Mouse (Mus musculus) megakaryocyte, adult 5-6 weeks (primary cell): ENCODE results near the gene Gm44965. TPM values are rescaled to one million over a fixed set of nuclear protein-coding genes. Genes with fewer than 3 reads are reported as not detected.
"Not testable (repeated sequence)": the region's sequence is repeated elsewhere in the genome, so short reads cannot be mapped to it uniquely, and the experiment has no call there.

Source experiments
- ATAC-seq: 2 replicates; pipeline ENCODE4 v1.8.0; 2016; ENCODE audit warnings: mild to moderate bottlenecking, inconsistent platforms; ENCODE audit not compliant: poor library complexity, severe bottlenecking
- total RNA-seq, 2 experiments: library from RNA; stranded (forward) in 1 of 2; stranded (reverse) in 1 of 2; fragments of 153-499, 151-499 nt in 1 of 2; fragments of 221-1000, 200-1000 nt in 1 of 2; gene quantifications; 2 replicates each; pipeline versions ENCODE4 v1.2.3 to v1.2.4; 2015 to 2017

Gm44965 gene
- total RNA-seq, 2 experiments from 2014 or later = not detected

DNA sequence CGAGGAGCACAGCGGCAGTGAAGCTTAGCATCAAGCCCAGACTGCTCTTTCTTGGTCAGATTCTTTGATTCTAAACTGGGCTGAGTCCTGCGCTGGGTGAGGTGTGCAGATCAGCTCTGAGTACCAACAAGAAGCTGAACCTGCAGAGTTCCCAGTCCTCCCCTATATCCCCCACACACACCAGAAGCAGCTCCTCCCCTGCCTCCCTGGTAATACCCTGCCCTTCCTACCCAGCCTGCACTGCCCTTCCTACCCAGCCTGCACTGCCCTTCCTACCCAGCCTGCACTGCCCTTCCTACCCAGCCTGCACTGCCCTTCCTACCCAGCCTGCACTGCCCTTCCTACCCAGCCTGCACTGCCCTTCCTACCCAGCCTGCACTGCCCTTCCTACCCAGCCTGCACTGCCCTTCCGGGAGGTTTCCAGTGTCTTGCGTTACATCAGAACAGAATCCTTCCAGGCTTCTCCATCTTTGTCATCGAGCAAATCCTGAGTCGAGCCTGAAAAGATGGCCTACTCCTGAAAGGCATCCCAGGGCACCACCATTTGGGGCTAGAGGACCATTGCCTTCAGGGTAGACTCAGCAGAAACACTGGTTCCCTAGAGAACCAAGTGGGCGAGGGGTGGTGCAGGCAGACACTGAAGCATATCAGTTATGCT lies 28.6 kb downstream of the Gm44965 start:
- ATAC-seq = not testable (repeated sequence)

DNA sequence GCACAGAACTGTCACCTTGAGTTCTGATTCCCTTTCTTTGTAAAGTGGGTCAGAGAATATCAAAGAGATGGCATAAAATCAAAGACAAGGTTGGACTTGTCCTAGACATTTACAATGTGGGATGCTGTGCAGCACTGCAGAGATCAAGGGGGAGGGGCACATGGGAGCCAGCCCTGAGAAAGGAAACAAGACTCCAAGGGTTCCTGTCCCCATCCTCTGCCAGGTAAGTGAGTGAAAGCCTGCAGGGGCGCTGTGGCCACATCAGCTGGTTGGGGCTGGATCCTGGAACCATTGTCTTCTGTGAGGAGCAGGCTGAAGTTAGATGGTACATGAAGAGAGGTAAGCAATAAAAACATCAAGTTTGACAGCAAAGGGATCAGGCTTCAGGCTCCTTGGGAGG lies 29.7 kb downstream of the Gm44965 start:
- no peak for ATAC-seq

DNA sequence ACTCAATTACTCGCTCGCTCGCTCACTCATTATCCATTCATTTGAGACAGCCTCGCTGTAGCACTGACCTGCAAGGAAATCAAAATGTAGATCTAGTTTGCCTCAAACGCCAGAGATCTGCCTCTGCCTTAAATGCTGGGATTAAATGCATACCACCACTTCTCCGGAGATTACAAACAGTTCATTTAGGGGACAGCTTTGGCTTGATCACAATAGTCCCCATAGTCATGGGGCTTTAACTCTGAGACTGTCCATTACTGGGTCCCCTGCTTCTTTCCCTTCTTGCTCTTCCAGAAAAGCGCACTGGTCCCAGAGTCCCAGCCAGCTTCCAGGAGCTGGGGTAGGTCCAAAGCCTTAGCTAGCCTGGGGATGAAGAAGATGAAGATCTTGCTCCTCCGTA lies 32.7 kb downstream of the Gm44965 start, which contains the start of gene AI854703:
Gene AI854703 (plus strand): TSS at position 301 of the 400 bp plus-strand sequence.
- no peak for ATAC-seq

DNA sequence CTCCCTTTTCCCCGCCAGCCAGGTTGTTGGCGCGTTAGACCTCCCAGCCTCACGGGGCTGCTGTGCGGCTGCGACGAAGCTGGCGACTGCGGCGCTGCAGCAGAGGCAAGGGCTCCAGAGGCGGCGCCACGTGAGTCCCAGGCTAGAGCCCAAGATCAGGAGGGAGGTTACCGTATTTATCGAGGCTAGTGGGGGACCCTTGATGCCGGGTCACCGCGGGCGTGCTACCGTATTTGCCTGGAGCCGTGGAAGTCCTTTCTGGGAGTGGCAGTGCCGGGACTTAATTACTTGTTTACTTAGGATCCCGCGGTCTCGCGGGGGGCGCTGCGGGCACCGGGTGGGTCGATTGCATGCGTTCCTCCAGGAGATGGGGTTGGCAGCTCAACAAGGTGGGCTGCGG lies 33.2 kb downstream of the Gm44965 start:
- no peak for ATAC-seq

DNA sequence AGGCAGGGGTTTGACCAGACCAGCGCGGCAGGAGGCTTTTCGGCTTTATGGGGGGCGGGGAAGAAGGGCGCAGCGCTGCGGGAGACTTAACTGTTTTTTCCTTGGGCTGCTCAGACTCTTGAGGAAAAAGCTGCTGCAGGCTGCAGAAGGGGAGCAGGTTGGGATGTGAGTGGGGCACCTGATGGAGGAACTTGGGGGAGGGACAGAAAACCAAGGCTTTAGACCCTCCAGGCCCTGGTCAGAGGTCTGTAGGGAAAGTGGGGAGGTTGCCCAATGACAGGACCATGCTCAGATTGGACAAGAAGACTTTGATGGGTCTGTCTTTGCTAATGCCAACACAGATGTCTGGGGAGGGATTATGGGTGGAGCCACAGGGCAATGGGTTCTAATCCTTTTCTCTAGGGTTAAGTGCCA lies 33.8 kb downstream of the Gm44965 start:
- no peak for ATAC-seq

DNA sequence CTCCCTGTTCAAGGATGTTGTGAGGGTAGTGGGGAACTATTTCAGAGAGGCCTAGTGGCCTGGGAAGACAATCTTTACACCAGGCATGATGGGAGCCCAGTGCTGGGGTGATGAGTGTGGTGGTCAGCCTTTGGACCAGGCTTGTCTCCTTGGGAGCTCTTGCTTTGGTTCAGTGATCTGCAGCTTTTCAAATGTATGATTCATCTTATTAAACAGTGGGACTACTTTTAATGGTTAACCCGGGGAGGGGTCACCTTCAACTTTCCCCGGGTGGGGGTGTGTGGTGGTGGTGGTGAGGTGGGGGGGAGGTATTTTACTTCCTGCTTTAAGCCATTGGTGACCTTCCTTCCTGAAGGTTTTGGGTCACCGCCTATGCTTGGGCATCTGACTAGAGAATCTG lies 34.6 kb downstream of the Gm44965 start:
- no peak for ATAC-seq

DNA sequence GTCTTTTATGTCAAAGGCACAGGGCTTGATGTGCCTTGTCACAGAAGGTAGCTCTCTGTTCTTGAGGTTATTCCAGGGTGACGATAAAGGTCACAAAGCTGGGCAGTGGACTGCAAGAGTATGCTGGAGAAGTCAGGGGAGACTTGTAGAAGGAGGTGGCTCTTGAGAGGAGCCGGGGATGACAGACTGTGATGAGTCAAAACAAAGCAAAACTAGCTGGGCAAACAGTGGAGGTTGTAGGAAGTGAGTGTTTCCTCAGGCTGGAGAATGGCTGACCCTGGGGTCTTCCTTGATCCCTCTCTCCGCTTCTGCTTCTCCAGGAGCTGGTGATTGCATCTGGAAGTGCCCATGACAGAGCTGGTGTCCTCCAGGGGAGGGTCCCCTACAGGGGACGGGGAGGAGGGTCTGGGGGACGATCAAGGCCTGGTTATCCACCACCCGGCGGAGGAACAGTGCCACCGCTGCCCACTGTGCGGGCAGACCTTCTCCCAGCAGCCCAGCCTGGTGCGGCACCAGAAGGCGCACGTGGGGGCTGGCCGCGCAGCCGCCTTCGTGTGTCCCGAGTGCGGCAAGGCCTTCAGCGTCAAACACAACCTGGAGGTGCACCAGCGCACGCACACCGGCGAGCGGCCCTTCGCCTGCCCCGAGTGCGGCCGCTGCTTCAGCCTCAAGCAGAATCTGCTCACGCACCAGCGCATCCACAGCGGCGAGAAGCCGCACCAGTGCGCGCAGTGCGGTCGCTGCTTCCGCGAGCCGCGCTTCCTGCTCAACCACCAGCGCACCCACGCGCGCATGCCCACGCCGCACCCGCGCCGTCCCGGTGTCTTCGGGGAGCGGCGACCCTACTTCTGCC lies 35.3 kb downstream of the Gm44965 start:
- peak; percentile 65 for ATAC-seq

DNA sequence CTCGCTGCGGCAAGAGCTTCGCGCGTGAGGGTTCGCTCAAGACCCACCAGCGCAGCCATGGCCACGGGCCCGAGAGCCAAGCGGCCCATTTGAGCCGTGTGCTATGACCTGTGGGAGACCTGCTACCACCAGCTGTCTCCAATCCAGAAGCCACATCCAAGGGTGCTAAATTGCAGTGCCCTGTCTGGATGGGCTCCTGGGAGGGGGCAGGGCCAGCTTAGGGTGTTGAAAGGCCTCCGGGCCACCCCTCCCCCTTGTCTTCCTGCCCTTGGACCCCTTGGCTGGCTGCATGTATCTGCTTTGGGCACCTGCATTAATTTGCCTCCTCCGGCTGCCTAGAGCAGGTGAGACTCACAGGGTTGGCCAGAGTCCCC lies 35.9 kb downstream of the Gm44965 start:
- ATAC-seq = no peak

DNA sequence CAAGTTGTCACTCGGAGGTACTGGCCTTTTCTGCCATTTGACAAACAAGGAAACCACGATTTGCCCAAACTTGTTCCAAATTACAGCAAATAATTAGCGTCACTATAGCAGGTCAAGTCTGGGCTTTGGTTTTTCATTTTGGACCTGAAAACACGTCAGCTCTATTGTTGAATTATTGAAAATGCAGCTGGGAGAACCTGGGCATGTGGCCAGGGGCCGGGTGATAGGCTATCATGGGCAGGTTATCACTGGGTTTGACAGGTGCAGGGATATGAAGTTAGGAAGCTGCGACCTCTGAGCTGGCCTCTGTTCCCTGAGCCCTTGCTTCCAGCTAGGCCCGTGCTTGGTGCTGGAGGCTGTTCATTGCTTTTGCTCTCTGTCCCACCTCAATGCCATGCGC lies 37.1 kb downstream of the Gm44965 start:
- ATAC-seq = no peak

DNA sequence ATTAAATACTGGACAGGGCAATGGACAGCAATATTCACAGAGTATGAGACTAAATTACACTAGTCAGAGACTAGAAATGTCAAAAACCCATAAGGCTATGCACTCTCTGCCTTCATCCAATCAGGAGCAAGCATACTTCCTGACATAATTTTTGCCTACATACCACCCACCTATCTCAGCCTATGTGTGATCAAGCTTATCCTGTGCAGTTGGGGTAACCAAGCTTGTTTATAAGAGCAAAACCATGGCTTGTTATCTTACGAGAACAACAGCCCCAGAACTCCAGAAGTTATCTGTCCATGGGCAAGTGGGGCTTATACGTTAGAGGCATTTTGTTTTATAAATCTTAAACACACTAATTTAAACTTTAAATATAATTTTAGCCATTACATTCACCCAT lies 41.4 kb downstream of the Gm44965 start:
- ATAC-seq = no peak

DNA sequence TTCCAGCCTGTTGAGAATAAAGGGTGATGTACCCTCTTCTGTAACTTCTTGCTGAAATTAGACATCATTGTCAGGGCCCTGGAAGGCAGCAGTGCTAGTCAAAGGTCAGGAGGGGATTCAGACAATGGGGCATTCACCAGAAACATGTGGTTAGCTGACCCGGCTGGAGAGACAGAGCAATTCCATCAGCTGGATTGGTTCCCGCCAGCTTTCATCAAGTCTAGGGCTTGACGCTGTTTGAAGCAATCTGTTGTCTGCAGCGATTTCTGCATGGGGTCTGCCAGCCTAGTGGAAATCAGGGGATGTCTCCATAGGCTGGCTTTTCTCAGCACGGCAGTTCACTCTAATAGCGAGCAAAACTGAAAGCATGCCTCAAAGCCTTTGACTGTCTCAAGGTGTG lies 42.8 kb downstream of the Gm44965 start:
- ATAC-seq = no peak

DNA sequence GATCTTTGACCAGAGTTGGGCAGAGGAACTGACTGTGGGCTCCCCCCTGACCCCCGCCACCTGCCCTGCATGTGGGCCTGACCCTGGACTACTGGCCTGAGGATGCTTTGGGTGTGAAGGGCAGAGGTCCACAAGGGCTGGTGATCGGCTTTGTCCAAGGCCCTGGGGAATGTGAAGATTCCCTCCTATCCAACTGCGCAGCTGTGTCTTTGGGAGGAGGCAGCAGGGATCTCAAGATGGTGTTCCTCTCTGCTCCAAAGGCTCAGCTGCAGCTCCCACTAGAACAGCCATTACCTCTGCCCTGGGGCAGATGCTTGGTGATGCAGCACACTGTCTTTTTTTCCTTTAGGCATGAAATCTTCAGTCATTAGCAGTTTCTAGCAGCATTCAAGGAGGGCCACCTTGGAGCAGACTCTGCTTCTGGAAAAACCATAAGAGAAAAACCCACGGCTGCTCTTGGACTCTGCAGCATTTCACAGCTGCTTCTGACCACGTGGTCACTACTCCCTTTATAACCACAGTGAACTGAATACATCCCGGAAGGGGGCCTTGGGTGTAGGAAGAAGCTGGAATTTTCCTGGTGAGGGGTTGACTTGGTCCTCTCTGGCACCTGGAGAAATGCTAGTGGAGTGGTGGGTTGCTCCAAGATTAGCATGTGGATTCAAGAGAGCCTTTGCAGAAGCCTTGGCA lies 44.2 kb downstream of the Gm44965 start:
- no peak for ATAC-seq

DNA sequence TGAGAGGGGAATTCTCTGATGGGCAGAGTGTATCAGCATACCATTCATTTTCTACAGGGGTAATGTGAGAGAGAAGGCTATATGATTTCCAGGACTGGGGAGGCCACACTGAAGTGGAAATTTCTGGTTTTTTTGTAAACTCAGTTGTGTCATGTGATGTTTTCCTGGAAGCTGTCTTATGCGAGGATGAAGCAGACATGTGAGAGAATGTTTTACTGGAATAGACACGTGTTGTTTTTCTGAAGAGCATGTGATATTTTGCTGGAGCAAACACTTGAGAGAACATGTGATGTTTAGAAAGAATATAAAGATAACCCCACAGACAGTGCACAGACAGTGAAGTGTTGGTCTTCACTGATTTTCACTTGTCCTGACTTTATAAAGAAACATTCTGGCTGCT lies 44.8 kb downstream of the Gm44965 start:
- ATAC-seq = no peak

DNA sequence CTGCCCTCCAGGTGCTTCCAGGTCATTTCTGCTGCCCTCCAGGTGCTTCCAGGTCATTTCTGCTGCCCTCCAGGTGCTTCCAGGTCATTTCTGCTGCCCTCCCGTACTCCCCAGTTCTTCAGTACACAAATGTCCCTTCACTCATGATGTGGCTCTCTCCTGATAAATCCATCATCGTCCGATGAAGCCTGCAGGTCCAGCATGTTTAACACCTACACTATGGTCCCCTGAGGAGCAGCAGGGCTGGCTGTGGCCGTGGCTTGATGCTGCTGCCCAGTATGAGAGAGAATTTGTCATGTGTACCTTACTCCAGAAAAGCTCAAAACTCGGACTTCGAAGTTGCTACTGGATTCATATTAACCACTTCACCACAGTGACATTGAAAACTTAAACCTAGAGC lies 47.6 kb downstream of the Gm44965 start:
- no peak for ATAC-seq

DNA sequence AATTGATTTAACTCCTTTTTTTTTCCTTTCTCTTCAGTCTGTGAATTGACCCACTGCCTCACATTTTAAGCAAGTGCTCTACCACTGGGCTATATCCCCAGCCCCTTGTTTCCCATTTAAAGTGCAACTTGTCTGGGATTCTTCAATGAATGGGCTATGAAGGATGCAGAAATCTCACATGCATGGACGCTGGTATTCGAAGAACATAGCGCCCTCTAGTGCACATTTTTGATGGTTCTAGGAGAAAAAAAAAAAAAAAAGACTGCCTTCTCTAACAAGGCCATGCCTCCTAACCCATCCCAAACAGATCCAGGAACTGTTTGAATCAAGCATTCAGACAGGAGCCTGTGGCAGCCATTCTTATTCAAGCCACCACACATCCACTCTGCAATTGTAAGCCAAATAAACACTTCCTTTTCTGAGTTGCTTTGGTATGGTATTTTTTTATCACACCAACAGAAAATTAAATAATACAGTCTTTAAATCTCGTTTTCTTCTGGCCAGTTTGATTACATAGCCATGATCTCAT lies 49.1 kb downstream of the Gm44965 start:
- ATAC-seq = no peak

DNA sequence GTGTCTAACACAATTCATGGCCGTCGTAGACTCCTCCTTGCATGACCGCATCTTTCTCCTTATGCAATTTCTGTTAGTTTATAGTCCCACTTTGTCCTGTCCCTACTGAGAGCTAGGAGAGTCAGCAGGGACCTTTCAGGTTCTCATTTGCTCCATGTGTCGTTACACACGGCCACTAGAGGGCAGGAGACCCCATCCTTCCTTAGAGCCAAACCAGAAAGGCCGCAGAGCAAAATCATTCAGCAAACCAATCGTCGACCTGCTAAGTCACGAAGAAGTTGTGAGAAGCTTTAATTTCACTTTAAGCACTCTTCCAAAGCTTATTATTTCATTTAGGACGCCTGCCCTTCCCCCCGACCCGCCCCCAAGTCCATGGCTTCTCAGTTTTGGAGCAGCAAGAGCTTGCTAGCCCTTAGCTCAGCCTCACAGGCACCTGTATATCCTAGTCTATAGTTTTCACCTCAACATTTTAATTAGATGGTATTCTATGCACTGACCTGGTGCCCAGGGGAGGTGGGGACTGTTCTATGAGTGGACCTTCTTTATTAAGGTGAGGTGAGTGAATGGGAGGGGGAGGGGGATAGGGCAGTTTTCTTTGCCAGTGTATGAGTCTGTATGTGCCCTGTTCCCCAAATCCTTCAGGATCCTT lies 52.0 kb downstream of the Gm44965 start:
- ATAC-seq = peak; percentile 84

DNA sequence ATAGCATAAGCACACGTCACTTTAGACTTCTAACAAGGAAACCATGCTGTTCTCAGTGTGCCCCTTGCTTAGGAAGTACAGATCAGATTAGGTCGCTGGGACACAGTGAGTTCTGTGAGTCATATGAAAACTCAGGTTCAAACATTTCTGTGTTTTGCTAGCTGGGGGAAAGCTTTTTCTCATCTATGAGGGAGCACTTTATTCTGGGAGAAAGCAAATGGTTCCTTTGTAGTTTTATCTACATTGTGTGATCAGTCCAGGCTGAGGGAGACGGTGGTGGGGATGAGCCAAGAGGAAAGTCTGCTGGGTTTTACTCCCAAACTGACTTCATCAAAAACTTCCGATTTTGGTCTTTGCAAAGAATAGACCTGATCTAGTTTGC lies 52.6 kb downstream of the Gm44965 start:
- ATAC-seq = no peak

DNA sequence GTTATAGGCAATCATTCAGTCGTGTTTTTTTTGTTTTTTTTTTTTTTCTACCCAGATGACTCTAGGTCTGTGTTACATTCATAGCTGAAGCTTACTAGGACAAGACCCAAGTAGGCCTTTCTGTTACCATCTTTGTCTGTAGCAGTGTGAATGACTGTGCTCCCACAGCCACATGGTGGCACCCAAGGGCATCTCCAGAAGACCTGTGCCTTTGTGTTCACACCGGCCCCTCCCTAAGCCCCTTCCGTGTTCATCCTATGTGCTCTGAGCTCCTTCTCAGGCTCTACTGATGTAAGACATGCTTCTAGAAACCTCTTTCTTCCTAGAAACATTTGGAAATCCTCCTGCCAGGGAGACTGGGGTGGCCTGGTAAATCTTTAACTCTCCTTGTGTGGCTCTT lies 53.3 kb downstream of the Gm44965 start, which contains the start of gene Gimap8:
Gene Gimap8 (plus strand): TSS at position 240 of the 400 bp plus-strand sequence.
- ATAC-seq = peak; percentile 74

DNA sequence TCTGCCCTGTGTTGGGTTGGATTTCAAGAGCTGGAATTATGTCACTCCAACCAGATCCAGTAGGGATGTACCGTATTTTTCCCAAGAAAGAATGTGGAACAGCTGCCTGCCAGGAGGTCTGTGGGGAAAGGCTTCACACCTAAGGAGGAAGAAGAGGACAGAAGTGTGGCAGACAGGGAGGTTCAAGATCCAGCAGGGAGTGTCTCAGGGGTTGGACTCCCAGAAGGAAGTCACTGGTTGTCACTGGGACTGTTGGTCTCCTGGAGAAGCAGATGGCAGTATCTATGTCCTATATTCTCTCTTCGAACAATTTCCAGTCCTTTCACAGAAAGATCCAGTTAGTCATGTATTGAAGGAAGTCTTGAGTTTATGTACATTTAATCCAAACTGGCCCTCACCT lies 53.9 kb downstream of the Gm44965 start:
- ATAC-seq = no peak

DNA sequence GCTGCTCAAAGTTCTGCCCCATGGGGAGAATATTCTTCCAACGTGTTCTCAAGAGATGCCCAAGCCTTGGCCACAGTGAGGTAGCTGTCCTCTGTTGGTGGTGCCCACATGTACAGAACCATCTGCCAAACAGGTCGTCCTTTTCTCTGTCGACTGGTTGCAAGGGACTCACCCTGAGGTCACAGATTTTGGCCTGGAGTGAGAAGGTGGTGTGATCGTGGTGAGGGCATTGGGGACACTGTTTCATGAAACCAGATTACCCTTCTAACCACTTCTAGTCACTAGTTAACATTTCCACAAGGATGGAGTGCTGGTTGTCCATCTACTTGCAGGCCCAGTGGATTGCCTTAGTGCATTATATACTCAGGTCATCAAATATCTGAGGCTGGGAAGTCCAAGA lies 55.0 kb downstream of the Gm44965 start:
- ATAC-seq = no peak

DNA sequence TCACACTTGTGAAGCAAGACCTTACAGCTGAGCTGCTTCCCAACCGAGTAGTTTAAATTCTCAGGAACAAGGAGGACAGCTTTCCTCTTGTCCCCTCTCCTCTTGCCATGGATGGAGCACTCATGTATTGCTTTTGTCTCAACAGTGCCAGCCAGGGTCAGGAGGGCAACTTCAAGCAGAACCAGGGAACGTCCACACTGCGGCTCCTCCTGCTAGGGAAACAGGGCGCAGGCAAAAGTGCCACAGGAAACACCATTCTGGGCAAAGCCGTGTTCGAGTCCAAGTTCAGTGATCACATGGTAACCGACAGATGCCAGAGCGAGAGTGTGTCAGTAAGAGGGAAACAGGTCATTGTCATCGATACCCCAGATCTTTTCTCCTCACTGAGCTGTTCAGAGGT lies 56.3 kb downstream of the Gm44965 start:
- no peak for ATAC-seq
